Mouse (Mus musculus) myocyte (in vitro differentiated cells): ENCODE results near the gene Adgrg6. TPM values are rescaled to one million over a fixed set of nuclear protein-coding genes. Genes with fewer than 3 reads are reported as not detected.

Experiments used
- H3K27me3 ChIP-seq: one replicate; pipeline ENCODE4 v1.6.1; 2011; ENCODE audit not compliant: control insufficient read depth, insufficient read depth, insufficient read length
- H3K36me3 ChIP-seq: one replicate; pipeline ENCODE4 v1.6.1; 2011; ENCODE audit not compliant: control insufficient read depth, insufficient read depth
- H3K4me2 ChIP-seq: one replicate; pipeline ENCODE4 v1.6.1; 2011; ENCODE audit warnings: low read depth, control low read depth
- H3K4me3 ChIP-seq: one replicate; pipeline ENCODE4 v1.5.1; 2011; ENCODE audit warnings: mild to moderate bottlenecking, control low read depth, moderate library complexity
- H3K79me2 ChIP-seq: one replicate; pipeline ENCODE4 v1.6.1; 2011; ENCODE audit not compliant: control insufficient read depth, insufficient read depth
- H3ac ChIP-seq: one replicate; pipeline ENCODE4 v1.6.1; 2011; ENCODE audit not compliant: control insufficient read depth, insufficient read length
- CEBPB ChIP-seq: IDR thresholded peaks from 2 replicates; pipeline ENCODE4 v1.6.1; 2011; ENCODE audit warnings: mild to moderate bottlenecking, moderate library complexity; ENCODE audit not compliant: poor library complexity, insufficient read depth, severe bottlenecking
- E2F4 ChIP-seq: IDR thresholded peaks from one replicate; pipeline ENCODE4 v1.6.1; 2011; ENCODE audit warnings: mild to moderate bottlenecking, control low read depth, moderate library complexity; ENCODE audit not compliant: insufficient read depth
- MAX ChIP-seq: IDR thresholded peaks from one replicate; pipeline ENCODE4 v1.6.1; 2011; ENCODE audit warnings: low read depth, mild to moderate bottlenecking, control low read depth
- MYOD1 ChIP-seq, 3 experiments: IDR thresholded peaks; one replicate each; pipeline ENCODE4 v1.6.1; 2011; ENCODE audit warnings: control low read depth in 2 of 3, low read depth in 2 of 3, mild to moderate bottlenecking in 2 of 3, moderate library complexity in 1 of 3; ENCODE audit not compliant: insufficient read length in 2 of 3, control insufficient read depth in 1 of 3
- MYOG ChIP-seq, 3 experiments: IDR thresholded peaks; one replicate each; pipeline ENCODE4 v1.6.1; 2011; ENCODE audit warnings: control low read depth in 2 of 3, low read depth in 2 of 3, mild to moderate bottlenecking in 2 of 3; ENCODE audit not compliant: insufficient read length in 2 of 3, control insufficient read depth in 1 of 3, insufficient read depth in 1 of 3
- POLR2A ChIP-seq: IDR thresholded peaks from one replicate; pipeline ENCODE4 v1.6.1; 2011; ENCODE audit warnings: low read depth, mild to moderate bottlenecking, control low read depth, moderate library complexity; ENCODE audit not compliant: insufficient read length
- POLR2AphosphoS2 ChIP-seq: IDR thresholded peaks from one replicate; pipeline ENCODE4 v1.6.1; 2011; ENCODE audit warnings: low read depth, control low read depth; ENCODE audit not compliant: insufficient read length
- REST ChIP-seq: IDR thresholded peaks from one replicate; pipeline ENCODE4 v1.6.1; 2011; ENCODE audit warnings: mild to moderate bottlenecking, control low read depth, moderate library complexity; ENCODE audit not compliant: insufficient read depth, insufficient read length
- SRF ChIP-seq: IDR thresholded peaks from one replicate; pipeline ENCODE4 v1.6.1; 2011; ENCODE audit warnings: low read depth; ENCODE audit not compliant: control insufficient read depth, insufficient read length
- TCF12 ChIP-seq: IDR thresholded peaks from one replicate; pipeline ENCODE4 v1.6.1; 2011; ENCODE audit warnings: mild to moderate bottlenecking, control low read depth; ENCODE audit not compliant: poor library complexity, insufficient read depth, severe bottlenecking
- TCF3 ChIP-seq: IDR thresholded peaks from one replicate; pipeline ENCODE4 v1.6.1; 2011; ENCODE audit warnings: low read depth, control low read depth; ENCODE audit not compliant: insufficient read length
- USF1 ChIP-seq: IDR thresholded peaks from one replicate; pipeline ENCODE4 v1.6.1; 2011; ENCODE audit warnings: low read depth, mild to moderate bottlenecking, control low read depth, moderate library complexity
- polyA plus RNA-seq: library from polyadenylated mRNA; unstranded; fragments of >200 nt; fragmentation: generic; extraction: Trizol; gene quantifications from one replicate; pipeline ENCODE4 v1.2.1, GENCODE M21; 2012; ENCODE audit warnings: missing spikeins

The Adgrg6 gene
- polyA plus RNA-seq: 9.3 TPM

DNA sequence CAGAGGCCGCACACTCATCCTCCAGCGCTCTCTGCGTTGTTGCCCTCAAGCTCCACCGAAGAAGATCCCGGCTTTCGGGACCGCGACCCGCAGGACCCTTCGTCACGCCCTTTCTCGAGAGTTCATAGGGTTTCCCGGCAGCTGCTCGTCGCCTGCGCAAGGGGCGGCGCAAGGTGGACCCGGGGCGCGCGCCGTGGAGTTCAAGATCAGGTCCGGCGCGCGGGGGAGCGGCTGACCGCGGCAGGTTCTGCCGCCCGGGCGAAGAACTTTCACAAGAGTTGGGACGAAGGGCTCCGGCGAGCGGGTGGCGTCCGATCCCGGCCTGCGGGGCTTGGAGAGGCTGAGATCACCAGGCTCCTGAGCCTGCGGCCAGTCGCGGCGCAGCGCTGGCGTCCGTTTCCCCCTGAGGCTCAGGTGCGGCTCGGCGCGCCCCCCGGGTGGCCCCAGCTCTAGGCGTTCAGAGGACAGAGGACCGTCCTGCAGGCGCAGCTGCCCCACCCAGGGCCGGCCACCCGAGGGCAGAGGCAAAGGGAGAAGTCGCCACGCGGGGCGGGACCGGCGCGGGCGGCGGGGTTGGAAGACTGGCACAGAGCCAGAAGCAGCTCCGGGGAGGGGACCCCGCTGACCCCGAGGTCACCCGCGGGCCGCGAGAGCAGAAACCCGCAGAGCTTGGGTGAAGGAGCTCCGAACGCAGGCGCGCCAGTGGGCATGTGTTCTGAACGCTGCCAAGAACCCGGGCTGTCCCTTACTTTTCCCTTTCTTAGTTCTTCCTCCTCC lies at the start of gene Adgrg6:
Adgrg6 (minus strand) TSS at position 719 of the 777 bp plus-strand sequence.
- peak within 1 kb of the TSS; percentile 41 for H3K4me3 ChIP-seq
- peaks cover 13% of the 10 kb centered on the region for H3K79me2 ChIP-seq
- no peaks in the 10 kb centered on the region for H3K36me3 ChIP-seq
- H3ac ChIP-seq: peak within 1 kb of the TSS; percentile 45
- peak within 1 kb of the TSS; percentile 76 for H3K4me2 ChIP-seq
- no peaks in the 10 kb centered on the region for H3K27me3 ChIP-seq
- TF ChIP-seq TCF3 (no peak), POLR2A (peak; percentile 44), CEBPB (no peak), TCF12 (no peak), REST (no peak), USF1 (no peak), SRF (no peak), MAX (no peak), MYOG (IDR thresholded peaks at IDR 0.05; ENCODE audit: control insufficient read depth in 1 of 3, insufficient read depth in 1 of 3, insufficient read length in 2 of 3, low read depth in 2 of 3) (peak in 1 of 3 experiments; percentile 53), MYOD1 (IDR thresholded peaks at IDR 0.05; ENCODE audit: control insufficient read depth in 1 of 3, insufficient read length in 2 of 3, low read depth in 2 of 3) (peak in 1 of 3 experiments; percentile 27), E2F4 (no peak), POLR2AphosphoS2 (no peak)

DNA sequence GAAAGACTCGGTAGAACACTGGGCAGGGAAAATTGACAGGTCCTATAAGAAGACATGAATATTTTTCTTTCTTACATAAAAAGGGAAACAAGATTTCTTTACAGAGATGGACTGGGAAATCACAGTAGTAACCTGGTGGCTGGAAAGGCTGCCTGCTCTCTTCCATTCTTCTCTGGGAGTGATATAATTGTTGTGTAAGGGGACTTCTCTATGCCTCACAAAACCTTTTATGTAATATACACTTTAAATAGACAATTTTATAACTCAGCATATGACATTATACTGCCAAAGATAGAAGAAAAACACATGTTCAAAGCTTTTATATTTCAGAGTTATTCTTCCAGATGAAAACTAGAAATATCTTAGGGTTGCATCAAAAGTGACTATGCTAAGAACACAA lies 46.8 kb upstream of the Adgrg6 start:
- Histone ChIP-seq H3K79me2 (no peaks in the 10 kb centered on the region), H3K4me2 (no peak overlapping the region), H3ac (no peak overlapping the region), H3K4me3 (no peak overlapping the region), H3K36me3 (no peaks in the 10 kb centered on the region), H3K27me3 (no peaks in the 10 kb centered on the region)
- no peak for TF ChIP-seq TCF12
- TF ChIP-seq TCF3: no peak
- TF ChIP-seq POLR2A: no peak
- TF ChIP-seq E2F4: no peak
- TF ChIP-seq MYOG (IDR thresholded peaks at IDR 0.05; ENCODE audit: control insufficient read depth in 1 of 3, insufficient read depth in 1 of 3, insufficient read length in 2 of 3, low read depth in 2 of 3): no peak
- no peak for TF ChIP-seq MAX
- TF ChIP-seq USF1: no peak
- TF ChIP-seq REST: no peak
- TF ChIP-seq POLR2AphosphoS2: no peak
- TF ChIP-seq SRF: no peak
- TF ChIP-seq CEBPB: no peak
- no peak for TF ChIP-seq MYOD1 (IDR thresholded peaks at IDR 0.05; ENCODE audit: control insufficient read depth in 1 of 3, insufficient read length in 2 of 3, low read depth in 2 of 3)

DNA sequence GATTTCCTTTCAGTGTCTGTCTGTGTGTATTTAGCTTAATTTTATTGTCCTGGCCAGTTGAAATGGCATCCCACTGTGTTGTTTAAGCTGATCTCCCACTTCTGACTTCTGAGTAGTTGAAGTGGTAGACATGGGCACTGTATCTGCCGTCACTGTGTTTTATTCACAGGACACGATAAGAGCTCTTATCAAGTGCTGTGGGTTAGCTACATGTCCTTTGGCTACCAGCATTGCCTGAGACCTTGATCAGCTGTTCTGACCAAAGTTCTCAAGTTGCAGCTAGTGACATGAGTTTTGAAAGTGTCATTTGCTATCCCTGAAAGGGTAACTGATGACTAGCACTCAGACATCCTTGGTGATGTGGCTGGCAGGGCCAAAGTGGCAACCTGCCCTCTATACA lies 45.4 kb upstream of the Adgrg6 start:
- Histone ChIP-seq H3ac (no peak overlapping the region), H3K79me2 (no peaks in the 10 kb centered on the region), H3K4me3 (no peak overlapping the region), H3K27me3 (no peaks in the 10 kb centered on the region), H3K4me2 (no peak overlapping the region), H3K36me3 (no peaks in the 10 kb centered on the region)
- TF ChIP-seq E2F4 (no peak), MAX (no peak), POLR2A (no peak), TCF3 (no peak), USF1 (no peak), SRF (no peak), POLR2AphosphoS2 (no peak), MYOG (IDR thresholded peaks at IDR 0.05; ENCODE audit: control insufficient read depth in 1 of 3, insufficient read depth in 1 of 3, insufficient read length in 2 of 3, low read depth in 2 of 3) (no peak), TCF12 (no peak), REST (no peak), CEBPB (no peak), MYOD1 (IDR thresholded peaks at IDR 0.05; ENCODE audit: control insufficient read depth in 1 of 3, insufficient read length in 2 of 3, low read depth in 2 of 3) (no peak)

DNA sequence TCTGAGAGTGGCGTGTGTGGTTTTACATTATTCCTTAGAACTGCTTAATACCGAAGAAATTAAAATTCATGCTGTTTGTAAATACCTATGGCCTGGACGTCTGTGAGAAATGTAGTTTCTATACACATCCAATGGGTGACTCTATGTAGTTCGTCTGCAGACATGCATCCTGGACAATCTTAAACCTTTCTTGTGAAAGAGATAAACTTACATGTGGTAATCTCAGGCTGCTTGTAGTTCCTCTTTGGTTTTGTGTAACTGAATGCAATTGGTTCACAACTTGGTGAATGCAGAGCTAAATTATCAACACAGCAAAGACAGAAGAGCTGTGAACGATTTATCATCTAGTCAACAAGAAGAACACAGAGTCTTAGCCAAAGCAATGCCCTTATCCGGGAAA lies 44.2 kb upstream of the Adgrg6 start:
- Histone ChIP-seq H3K79me2 (no peaks in the 10 kb centered on the region), H3K4me3 (no peak overlapping the region), H3K36me3 (no peaks in the 10 kb centered on the region), H3K27me3 (no peaks in the 10 kb centered on the region), H3K4me2 (no peak overlapping the region), H3ac (no peak overlapping the region)
- no peak for TF ChIP-seq USF1
- TF ChIP-seq TCF12: no peak
- TF ChIP-seq MYOG (IDR thresholded peaks at IDR 0.05; ENCODE audit: control insufficient read depth in 1 of 3, insufficient read depth in 1 of 3, insufficient read length in 2 of 3, low read depth in 2 of 3): no peak
- TF ChIP-seq REST: no peak
- no peak for TF ChIP-seq MAX
- TF ChIP-seq POLR2AphosphoS2: no peak
- no peak for TF ChIP-seq SRF
- TF ChIP-seq POLR2A: no peak
